Mouse (Mus musculus) adrenal gland, postnatal 10 days (tissue): ENCODE measurements at regions not wholly inside any gene's neighbourhood (a gene's known extent, or its start where the extent isn't known, plus 50 kb on each side); places are given as distances from the start of the nearest gene placed in this dataset.

ENCODE experiments used
- DNase-seq: peaks from one replicate; pipeline ENCODE4 v3.0.0; 2021; ENCODE audit warnings: mixed read lengths

DNA sequence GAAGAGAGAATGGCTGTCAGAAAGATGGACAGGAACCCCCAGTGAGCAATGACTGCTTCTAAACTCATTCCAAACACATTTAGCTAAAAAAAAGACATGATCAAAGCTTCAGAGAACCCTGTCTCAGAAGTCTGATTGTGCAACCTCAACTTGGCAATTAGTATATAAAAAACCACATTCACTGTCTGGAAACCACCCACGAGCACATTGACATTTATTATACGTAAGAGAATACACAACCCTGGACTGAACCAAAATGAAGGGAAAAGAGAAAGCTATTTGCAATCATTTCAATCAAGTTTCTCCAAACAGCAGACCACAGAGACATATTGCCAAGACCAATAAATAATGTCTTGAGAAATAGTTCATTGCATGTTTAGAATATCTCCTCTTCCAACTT is 820.7 kb upstream of the Adgrl2 start:
- no peak for DNase-seq

DNA sequence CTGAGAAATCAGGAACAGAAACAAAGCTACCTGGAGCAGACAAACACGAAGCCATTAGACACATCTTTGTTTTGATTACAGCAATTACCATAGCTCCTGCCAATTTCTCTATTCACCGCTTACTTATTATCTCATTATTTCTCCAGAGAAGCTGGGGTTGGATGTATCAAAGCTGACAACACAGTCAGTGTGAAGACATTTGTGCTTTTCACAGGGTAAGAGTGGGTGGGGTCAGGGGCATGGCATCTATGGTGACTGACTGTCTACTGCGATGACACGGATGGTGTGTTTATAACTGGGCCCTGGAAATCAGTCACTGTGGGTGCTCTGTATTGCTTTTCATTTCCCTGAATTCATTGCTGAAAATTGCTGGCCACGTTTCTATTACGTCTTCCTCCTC is 815.0 kb upstream of the Adgrl2 start:
- DNase-seq: no peak

GRCm38 (mm10) chr3:149796123-149796522 is 805.8 kb upstream of the Adgrl2 start:
- DNase-seq: no peak

DNA sequence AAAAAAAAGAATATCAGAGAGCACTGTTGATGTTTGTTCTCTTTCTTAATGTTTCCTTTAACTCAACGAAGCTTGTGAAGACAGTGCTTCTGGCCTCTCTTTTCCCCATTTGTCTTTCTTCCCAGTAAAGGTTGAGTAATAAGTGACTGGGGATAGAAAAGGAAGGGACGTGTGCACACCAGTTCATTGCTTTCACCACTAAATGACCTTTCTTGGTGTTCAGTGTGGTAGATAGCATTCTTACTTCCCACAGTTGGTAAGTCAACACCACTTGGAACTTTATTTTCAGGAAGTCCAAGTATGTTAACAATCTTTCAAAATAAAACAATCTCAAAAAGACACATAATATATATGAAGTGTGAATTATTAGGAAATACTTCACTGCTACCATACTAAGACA is 801.2 kb upstream of the Adgrl2 start:
- no peak for DNase-seq

DNA sequence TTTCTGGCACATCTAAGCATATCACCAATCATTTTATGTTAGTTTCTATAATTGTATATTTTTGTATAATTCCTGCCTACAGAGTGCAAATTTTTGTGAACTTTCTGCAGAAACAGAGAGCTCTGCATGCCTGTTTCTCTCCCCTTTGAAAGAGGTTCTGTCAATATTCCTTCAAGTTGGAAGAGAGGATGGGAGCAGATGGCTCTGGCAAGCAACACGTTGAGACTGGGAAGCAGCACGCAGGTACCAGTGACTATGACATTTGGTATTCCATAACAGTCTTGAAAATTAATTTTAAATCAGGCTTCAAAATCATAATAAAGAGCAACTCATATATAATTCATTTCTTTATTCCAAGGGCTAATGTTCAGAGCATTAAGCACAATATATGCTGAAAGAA is 795.7 kb upstream of the Adgrl2 start:
- no peak for DNase-seq

DNA sequence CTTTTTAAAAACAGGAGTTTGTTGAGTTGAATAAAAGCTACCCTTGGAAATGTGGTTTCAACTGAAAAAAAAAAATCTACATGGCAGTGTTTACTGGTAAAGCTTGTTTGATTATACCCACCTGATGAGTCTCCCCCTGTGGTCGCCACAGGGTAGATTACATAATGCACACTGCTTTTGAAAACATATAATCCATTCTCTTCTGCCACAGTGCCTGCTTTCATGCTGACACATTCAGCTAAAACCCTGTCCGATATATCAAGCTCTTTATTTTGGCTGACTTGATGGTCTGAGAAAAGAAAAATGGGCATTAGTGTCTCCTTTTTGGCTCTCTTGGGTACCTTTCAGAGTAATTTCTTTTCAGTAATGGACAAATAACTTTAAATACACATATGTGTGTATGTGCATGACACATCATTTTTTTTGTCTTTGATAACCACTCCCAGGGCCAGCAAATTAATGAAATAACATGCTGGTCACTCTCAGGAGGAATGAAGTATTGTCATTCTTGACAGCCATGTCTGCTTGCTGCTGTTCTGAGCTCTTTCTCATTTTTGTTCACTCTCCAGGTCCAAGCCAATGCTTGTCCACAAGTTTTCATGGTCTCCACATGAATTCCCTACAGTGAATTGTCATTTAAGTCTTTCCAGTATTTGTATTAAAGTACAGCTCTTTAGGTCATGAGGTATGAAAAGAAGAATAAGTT is 793.7 kb upstream of the Adgrl2 start:
- DNase-seq: no peak

GRCm38 (mm10) chr3:149767847-149768421 is 777.6 kb upstream of the Adgrl2 start:
- DNase-seq: no peak

- no peak for DNase-seq
Observed at GRCm38 (mm10) chr3:149761245-149761644, 770.9 kb upstream of the Adgrl2 start.

DNA sequence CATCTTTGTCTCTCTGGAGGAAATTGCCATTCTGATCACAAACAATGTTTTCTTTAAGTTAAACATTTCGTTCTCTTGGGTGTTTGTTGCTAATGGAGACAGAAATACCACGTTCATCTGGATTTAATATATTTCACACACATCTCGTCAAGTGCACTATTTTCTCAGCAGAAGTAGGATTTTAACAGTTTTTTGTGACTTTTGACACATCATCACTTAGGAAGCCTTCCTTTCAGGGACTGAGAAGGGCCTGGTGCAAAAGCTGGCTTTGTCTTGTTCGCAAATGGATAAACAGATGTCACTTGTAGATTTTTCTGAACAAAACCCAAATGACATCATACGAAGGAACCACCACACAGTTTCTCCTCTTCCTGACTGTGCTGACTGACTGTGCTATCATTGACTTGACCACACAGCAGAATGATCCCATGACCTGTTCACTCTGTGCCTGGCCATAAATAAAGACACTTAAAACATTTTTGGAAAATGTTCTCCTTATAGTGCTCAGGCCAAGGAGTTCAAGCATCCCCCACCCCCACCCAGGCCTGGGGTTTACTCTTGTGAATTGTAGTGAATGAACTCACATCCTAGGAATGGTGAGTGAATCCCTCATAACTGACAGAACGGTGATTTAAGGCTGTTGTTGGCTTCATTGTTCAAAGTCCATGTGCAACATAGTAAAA is 767.7 kb upstream of the Adgrl2 start:
- no peak for DNase-seq

- no peak for DNase-seq
Observed at GRCm38 (mm10) chr3:149736069-149736468, 745.7 kb upstream of the Adgrl2 start.

- DNase-seq: no peak
Observed at GRCm38 (mm10) chr3:149726212-149726611, 735.9 kb upstream of the Adgrl2 start.

DNA sequence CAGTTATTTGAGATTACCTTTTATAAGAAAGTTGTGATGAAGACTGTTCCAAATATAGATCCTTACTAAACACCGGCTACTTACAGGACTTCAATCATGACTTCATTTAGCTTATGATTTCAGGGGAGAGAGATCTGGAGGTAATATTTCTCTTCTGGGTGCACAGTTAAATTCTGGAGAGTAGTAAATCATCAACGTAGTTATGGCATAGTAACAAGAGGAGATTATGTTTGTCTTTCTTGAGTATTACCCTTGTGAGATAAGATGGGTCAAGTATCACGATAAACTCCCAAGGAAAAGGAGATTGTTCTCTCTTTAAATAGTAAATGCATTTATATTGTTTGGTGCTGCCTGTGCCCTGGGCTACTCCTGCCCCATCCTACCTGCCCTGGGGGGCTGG is 734.5 kb upstream of the Adgrl2 start:
- DNase-seq: no peak

- DNase-seq: no peak
Observed at GRCm38 (mm10) chr3:149721832-149722231, 731.5 kb upstream of the Adgrl2 start.

GRCm38 (mm10) chr3:149720306-149720705 is 730.0 kb upstream of the Adgrl2 start:
- no peak for DNase-seq

DNA sequence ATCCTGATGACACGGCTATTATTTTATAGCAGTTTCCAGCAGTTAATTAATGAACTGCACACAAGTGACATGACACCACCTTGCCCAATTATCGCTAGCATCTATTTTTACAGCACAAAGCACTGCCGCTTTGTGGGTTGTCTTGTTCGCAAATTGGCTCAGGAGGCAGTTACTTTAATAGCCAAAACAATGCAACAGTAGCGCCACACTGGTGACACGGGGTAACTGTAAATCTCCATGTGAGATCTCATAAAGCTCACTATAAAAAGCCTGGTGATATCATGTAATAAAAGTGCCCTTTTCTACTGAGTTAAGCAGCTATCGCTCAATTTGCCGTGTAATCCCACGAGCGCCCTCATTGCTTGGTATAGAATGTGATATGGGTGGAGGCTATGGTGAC is 715.4 kb upstream of the Adgrl2 start:
- no peak for DNase-seq

GRCm38 (mm10) chr3:149705322-149705721 is 715.0 kb upstream of the Adgrl2 start:
- DNase-seq: no peak

DNA sequence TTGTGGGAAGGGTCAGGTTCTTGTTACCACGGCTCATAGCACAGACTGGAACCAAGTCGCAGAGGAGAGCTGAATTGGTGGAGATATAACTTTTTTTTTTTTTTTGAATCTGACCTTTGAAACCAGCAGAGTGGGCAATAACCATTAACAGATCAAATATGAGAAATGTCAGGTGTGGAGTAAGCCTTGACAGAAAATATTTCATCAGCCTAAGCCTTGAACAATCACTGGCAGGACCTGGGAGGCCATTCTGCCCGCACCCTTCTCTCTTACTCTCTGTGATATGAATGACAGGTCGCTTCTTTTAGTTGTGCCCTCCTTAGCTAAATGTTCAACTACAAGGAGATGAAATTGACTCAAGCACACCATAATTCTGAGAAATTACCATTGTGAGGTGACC is 714.1 kb upstream of the Adgrl2 start:
- no peak for DNase-seq

DNA sequence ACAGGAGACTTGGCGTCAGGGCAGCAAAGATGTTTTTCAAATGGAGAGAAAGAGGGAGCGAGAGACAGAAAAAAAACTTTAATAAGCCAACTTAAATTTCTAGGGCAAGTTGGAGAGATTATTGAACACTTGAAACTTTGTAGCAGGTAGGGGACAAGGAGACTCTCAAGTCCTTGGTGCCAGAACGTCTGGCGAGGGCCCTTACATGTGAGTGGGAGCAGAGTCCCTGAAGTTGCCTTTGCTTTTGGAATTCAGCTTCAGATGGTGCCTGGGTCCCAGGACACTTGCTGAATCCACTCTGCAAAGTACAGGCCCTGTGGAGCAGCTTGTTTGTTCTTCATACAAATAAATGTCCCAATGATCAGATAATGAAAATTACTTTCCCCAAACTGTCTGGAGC is 693.2 kb upstream of the Adgrl2 start:
- no peak for DNase-seq

DNA sequence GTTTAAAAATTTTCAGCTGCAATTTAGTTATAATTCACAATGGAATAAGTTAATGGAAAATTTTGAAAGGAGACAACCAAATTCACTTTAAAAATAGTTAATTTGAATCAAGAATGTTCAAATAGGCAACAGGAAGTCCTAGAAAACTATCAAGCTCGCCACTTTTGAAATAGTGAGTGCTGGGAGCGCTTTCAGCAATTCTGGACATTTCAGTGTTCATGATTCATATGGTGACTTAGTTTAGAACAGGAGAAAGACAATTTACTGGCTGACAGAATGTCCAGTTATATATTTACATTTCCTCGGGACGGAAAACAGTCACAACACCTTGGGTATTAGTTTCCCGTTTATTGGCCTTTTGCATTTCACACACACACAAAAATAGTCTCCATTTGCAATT is 691.9 kb upstream of the Adgrl2 start:
- DNase-seq: no peak

DNA sequence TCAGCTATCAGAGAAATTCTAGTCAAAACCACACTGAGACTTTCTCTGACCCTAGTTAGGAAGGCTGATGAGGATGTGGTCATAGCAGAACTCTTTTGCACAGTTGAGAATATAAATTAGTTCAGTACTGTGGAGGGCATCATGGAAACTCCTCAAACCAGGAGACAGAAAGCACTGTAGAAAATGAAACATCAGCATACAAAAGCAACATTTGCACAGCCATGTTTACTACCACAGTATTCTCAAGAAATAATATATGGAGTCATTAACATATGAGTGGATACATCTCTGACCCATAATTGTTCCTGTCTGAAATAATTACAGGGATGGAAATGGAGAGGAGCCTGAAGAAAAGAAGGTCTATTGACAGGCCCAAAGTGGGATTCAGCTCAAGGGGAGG is 683.6 kb upstream of the Adgrl2 start:
- no peak for DNase-seq

DNA sequence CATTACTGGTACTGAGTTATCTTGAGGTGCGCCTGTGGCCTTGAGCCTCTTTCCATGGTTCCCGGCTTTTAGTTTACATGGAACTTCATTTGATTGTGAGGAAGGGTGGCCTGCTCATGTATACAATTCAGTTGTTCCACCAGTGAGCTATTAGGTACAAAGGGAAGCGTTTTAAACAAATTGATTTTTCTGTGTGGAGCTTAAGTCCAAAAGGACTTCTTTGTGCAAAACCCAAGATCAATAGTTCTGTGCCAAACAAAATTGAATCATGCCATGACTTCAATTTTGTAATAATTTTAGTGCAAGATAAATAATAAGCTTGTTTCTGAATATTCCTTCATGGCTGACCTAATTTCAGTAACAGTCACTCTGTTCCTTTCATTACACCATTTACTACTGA is 674.3 kb upstream of the Adgrl2 start:
- no peak for DNase-seq

- no peak for DNase-seq
Observed at GRCm38 (mm10) chr3:149638324-149638723, 648.0 kb upstream of the Adgrl2 start.

DNA sequence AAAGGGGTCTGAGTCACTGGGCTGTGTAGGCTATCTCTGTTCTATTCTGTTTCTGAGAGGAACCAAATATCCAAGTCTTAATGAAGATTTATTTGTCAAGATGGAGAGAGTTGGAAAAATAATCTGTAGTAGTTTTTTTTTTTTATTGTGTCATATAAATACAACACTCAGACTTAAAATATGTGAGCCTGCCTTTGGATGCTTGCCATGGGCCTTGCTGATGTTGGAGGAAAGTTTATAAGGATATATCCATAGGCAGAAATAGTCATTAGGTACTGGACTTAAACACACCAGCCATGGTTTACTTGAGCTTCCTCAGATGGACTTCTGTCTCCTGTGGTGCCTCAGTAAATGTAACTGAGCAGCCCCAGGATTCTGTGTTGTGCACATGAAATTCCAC is 635.8 kb upstream of the Adgrl2 start:
- peak; percentile 17 for DNase-seq

- peak; percentile 2 for DNase-seq
Observed at GRCm38 (mm10) chr3:149625497-149625896, 635.1 kb upstream of the Adgrl2 start.
